Mouse (Mus musculus) cortical plate, adult 2 months (tissue): ENCODE measurements at regions not wholly inside any gene's neighbourhood (a gene's known extent, or its start where the extent isn't known, plus 50 kb on each side); places are given as distances from the start of the nearest gene placed in this dataset.

ENCODE experiments used
- CTCF ChIP-seq: fragments of 200-500 bp; IDR thresholded peaks from 2 replicates; pipeline ENCODE4 v1.5.1; 2011; ENCODE audit warnings: mild to moderate bottlenecking, control low read depth, low read length; ENCODE audit not compliant: insufficient read depth; ENCODE audit errors: extremely low read depth
- POLR2A ChIP-seq: fragments of 200-500 bp; IDR thresholded peaks from 2 replicates; pipeline ENCODE4 v1.6.1; 2011; ENCODE audit warnings: mild to moderate bottlenecking, low read length, control low read depth; ENCODE audit not compliant: insufficient read depth; ENCODE audit errors: extremely low read depth

- TF ChIP-seq CTCF (no peak), POLR2A (no peak)
Observed at GRCm38 (mm10) chr3:4785160-4785559, 965.4 kb upstream of the Gm8797 start.
